Mouse (Mus musculus) T-helper 1 cell (primary cell): ENCODE measurements around the gene Rab2b.

Experiments
- in situ Hi-C: fragments of 300-600 bp; cut with MboI, MseI; formaldehyde crosslinking; loops from one replicate; pipeline ENCODE4 v1.15.1; 2025; ENCODE audit warnings: high pct_unique_total_duplicates

Rab2b gene

DNA sequence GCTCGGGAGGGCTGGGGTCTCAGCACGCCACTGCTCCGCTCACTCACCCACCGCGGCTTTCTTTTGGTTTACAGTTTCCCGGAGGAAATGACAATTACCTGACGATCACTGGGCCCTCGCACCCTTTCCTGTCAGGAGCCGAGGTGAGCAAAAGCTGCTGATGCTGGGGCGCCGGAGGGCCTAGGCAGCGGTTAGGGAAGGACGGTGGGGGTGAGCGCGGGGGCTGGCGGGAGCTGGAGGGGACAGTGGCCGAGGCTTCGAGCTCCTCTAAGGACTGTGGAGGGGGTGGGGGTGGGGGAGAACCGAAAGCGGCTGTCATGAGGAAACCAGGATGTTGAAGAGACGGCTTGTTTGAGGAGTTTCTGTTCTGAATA, 389 bp upstream of the Rab2b start:
- in situ Hi-C loops = no loop called here

GRCm38 (mm10) chr14:52277210-52277609, 2.1 kb downstream of the Rab2b start:
- in situ Hi-C loops = no loop called here

- in situ Hi-C loops = no loop called here
These were observed 6.6 kb downstream of the Rab2b start for GRCm38 (mm10) chr14:52272781-52273180.

- in situ Hi-C loops = no loop called here
These were observed 21.7 kb downstream of the Rab2b start, which contains the start of gene Chd8 for GRCm38 (mm10) chr14:52257484-52258213. Chd8 (minus strand) TSS chr14:52257780.

GRCm38 (mm10) chr14:52256311-52257175, 22.8 kb downstream of the Rab2b start:
- in situ Hi-C loops = no loop called here

DNA sequence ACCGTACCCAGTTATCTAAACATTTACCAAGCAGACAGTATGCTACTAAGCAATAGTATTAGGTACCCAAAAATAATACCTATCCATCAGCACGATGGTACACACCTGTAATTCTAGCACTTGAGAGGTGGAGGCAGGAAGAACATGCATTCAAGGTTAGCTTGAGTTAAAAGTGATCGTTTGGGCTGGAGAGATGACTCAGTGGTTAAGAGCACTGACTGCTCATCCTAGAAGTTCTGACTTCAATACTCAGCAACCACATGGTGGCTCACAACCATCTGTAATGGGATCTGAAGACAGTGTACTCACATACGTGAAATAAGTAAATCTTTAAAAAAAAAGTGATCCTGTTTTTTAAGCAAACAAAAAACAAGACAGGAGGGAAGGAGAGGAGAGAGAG, 33.2 kb downstream of the Rab2b start:
- in situ Hi-C loops = no loop called here

- in situ Hi-C loops = no loop called here
These were observed 34.7 kb downstream of the Rab2b start for GRCm38 (mm10) chr14:52244690-52245042.

GRCm38 (mm10) chr14:52244041-52244689, 35.2 kb downstream of the Rab2b start:
- in situ Hi-C loops = no loop called here

GRCm38 (mm10) chr14:52236216-52236615, 43.1 kb downstream of the Rab2b start:
- in situ Hi-C loops = no loop called here

DNA sequence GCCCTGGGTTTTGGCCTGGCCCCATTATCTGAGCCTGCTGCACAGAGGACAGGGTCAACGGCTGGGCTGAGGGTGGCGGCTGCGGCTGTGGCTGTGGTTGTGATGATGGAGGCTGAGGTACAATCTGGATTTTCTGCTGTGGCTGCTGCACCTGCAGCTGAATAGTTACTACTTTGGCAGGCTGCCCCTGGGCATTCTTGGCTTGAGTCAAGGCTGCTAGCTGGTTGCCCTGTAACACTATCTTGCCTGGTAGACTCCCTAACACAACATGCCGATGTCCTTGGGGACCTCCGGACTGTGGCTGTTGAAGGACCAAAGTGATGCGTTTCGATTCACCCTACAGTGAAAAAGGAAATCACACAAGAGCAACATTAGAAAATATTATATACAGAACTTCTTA, 44.2 kb downstream of the Rab2b start:
- in situ Hi-C loops = no loop called here

GRCm38 (mm10) chr14:52232249-52232648, 47.1 kb downstream of the Rab2b start:
- in situ Hi-C loops = no loop called here

- in situ Hi-C loops = no loop called here
These were observed 53.4 kb downstream of the Rab2b start for GRCm38 (mm10) chr14:52225972-52226371.

- in situ Hi-C loops = loop anchor here (5.0 kb wide), 1 partner anchor 45 kb away; no protein-coding TSS in a partner anchor
These were observed 62.1 kb downstream of the Rab2b start for GRCm38 (mm10) chr14:52217261-52217660.
